Mouse (Mus musculus) cerebellum, adult 11-12 months (tissue): ENCODE results near the gene Rab21.
"Not testable (repeated sequence)": the region's sequence is repeated elsewhere in the genome, so short reads cannot be mapped to it uniquely, and the experiment has no call there.

Source experiments
- DNase-seq: peaks from one replicate; pipeline ENCODE4 v3.0.0; 2022

The Rab21 gene

DNA sequence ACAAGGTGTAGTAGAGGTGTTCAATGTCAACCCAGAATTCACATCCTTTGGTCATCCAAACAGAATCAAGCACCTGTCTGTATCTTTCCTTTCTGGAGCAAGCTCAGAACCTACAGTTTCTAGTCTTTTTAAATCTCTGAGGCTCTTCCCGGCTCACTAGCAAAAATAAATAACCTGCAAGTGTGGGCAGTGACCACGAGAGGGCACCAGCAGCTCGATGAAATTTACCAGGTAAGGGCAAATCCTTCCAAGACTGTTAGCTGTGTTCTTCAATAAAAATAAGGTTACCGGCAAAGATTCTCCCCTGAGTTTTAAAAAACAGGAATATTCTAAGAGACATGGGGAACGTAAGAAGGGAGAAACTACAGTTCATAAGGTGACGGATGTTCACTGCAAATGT, 7.9 kb upstream of the Rab21 start:
- DNase-seq = peak; percentile 47

DNA sequence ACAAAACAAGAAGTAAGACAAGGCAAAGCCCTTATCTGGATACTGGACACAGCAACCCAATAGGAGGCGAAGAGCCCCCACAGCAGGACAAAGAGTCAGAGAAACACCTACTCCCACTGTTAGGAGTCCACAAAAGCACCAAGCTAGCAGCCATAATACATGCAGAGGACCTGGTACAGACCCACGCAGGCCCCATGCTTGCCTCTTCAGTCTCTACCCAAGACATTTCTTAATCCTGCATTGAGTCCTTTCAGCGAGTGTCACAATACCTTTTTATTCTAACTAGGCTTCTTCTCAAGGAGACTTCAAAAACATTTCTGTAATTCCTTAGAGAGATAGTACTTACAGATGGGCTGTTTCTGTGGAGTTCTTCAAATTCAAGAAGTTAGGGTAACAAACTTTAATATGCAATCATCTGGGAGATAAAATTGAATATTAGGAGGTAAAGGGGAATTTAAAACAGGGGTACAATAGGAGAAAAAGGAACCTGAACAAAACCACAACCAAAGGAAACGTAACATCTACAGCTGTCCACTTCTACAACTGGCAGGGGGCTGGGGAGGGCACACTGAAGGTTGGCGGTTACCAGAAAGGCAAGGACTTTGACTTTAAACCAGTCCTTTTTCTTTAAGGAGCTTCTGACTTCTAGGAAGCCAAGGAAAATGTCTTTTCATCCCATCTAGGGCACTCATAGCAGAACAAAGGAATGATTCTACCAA, 6.1 kb upstream of the Rab21 start:
- no peak for DNase-seq

DNA sequence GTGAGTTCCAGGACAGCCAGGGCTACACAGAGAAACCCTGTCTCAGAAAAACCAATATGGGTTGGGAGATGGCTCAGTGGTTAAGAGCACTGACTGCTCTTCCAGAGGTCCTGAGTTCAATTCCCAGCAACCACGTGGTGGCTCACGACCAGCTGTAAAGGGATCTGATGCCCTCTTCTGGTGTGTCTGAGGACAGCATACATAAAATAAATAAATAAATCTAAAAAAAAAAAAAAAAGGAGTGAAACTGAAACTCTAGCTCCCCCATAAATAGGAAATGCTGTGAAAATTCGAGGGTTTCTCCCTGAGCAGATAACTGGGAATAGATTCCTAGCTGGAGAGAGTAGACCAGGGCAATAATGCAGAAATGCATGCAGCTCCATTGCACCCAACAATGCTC, 3.0 kb upstream of the Rab21 start:
- not testable (repeated sequence) for DNase-seq

DNA sequence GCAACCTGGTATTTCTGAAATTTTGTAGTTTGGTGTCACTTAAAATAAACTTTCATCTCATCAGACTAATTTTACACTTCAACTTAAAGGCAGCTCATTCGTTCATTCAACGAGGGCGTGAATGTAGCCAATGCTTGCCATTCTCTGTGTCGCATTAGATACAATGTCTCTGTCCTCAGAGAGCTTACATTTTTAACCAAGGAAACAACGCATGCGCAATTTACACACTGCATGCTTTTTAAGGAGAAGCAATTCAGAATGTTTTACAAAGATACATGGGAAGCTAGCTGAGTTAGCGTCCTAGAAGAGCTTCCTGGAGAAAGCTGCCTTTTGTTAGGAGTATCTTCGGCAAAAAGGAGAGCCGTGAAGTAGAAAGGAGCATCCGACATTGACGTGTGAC, 919 bp upstream of the Rab21 start:
- DNase-seq = no peak

DNA sequence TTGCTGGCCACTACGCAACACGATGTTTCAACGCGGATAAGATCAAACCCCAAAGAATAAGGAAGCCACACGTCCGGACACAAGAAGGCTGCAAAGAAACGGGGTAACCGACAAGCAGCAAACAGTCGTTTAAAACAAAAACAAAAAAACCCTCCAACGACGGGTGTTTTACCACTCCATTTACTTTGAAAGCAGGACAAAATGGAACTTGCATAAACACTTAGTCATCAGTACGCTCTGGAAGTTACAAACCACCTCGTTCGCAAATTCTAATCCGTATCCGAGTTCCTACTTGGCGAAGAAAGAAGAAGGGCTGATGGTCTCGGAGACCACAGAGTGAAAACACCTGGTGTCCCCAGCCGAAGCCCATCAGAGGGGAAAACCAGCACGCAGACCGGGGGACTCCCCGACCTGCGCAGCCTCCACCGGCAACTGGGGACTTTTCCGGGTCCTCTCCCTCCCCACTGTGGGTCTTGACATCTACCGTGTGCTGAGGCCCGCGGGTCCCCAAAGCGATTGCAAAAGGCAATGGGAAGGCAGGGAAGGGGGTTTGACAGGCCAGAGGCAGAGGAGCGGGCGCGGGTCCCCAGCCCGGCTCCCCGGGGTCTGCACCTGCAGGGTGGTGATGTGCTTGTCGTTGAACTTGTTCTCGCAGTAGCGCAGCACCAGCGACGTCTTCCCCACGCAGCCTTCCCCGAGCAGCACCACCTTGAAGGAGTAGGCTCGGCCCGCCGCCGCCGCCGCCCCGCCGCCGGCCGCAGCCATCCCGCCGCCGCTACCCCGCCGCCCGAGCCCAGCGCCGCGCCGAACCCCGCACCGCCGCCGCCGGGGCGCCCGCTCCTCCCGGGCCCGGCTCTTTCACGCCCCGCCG, 577 bp downstream of the Rab21 start:
- peak; percentile 62 for DNase-seq

DNA sequence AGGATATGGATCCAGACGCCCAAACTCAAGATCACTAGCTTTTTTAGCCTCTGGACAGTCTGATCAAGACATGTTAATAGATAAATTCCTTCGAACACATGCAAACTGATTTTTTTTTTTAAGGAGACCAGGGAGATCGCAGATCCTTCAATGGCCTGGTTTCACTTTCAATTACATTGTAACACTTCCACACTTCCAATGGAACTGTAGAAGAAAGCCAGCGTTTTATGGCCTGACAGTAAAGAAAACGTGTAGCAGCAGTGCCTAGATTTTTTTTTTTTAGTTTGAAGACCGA, 1.2 kb downstream of the Rab21 start:
- DNase-seq = no peak

DNA sequence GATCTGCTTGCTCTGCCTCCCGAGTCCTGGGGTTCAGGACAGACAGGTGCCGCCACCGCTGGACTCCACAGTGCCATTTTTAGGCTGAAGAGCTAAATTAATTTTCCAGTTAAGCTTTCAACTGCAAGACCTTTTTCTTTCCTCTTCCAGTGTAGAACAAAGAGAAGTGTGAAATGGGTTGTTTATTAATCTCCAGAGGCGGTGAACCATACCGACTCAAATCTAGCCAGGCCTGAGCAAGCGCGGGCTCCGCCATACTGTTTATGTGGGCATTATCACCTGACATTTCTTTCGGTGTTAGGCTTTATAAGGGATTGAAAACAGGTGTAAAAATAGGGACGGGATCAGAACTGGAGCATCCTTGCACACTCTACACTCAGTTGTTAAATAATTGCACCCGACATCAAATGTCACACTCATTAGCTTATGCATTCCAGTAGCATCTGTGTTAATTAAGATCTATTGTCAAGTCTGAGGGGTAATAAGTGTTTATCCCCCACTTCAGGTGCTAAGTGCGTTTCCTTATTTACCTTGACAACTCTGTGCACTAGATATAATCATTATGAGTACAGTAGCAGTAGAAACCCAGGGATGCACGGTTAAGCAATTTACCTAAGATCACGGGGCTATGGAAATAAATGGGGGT, 1.6 kb downstream of the Rab21 start:
- no peak for DNase-seq

DNA sequence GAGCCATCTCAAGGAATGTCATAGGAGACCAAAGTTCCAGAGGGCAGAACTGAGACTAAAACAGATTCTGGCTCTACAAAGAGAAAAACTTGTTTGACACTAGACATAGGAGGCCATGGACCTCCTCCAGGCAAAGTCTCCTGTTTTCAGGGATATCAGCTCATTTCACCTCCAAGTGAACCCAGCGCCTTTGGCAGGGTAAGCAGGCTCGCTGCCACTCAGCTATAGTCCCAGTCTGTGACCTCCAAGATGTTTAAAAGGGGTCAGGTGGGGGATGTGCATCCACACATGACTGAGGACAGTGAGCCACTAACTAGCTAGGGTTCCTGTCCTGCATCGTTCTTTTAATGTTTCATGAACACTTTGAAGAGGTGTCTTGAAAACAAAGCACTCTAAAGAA, 2.7 kb downstream of the Rab21 start:
- no peak for DNase-seq

DNA sequence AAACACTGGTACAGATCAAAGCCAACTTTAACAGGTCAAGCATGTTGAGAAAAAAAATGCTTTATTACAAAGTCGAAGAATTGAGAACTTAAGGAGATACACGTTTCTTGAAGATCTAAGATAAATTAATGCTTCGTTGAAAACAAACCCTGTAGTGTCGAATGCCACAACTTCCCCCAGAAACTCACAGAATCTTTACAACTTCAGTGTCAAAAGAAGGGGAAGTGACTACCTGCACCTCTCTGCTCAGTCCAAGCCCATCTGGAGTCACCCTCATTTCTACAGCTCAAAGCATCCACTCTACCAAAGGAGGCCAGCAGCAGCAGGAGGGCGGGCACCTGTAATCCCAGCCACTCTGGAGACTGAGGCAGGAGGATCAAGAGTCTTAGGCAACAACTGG, 3.2 kb downstream of the Rab21 start:
- DNase-seq = no peak

DNA sequence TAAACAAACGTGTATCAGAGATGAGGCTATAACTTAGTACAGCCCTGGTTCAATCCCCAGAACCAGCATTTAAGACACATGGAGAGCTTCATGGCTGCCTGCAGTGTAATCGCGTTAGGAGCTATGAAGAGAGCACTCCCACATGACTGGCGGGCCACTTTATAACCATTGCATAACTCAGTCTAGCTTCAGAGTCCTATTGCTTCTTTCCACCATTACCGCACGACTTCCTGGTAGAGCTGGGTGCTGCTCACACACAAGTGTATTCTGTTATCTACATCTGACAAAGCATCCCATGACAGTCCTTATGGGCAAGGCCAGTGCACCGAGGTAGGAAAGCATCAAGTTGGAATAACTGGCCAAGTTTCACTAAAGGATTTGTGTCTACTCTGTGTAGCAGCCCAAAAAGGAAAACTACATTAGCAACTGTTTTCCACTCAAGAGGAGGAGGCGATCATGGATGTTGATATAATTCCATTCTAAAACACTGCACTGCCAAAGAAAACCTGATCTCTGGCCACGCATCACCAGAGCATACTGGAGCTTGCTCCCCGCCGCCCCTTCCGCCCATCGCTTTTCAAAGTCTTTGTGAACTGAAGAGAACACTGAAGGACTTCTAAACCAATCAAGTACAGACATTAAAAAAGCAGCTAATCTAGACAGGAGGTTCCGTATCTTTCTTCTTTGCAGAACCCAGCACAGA, 4.0 kb downstream of the Rab21 start:
- no peak for DNase-seq

DNA sequence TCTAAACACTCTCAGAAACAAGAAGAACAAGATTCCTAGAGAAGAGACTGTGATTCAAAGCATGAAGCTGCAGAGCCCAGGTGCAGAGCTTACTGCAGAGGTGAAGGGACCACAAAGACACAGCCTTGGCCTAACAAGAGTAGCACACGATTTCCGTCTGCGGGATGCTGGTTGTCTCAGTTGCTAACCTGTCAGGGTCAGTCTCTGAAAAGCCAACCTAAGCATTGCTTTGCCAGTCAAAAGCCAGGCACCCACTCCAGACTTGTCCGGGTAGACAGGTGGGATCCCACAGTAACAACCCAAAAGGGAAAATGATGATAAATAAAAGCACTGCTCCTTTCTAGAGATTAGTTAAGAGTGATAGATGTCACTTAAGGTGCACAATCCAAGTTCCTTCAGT, 6.2 kb downstream of the Rab21 start:
- no peak for DNase-seq

DNA sequence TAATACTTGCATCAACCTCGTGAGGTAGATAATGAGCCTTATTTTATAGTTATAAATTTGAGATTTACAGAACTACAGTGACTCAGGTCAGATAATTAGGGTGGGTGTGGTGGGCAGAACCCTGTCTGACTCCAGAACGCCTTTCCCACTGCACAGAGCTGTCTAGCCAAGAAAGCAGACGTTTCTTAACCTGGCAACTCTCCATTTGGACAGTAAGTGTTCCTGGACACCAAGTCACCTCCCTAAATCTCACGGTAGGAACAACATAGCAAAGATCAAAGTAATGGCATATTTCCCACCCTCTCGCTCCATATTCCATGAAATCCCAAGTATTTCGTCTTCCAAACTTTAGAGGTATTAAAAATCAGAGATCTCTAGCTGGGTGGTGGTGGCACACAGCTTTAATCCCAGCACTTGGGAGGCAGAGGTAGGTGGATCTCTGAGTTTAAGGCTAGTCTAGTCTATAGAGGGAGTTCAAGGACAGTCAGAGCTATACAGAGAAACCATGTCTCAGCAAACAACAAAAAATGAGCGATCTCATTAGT, 8.0 kb downstream of the Rab21 start:
- DNase-seq = no peak

DNA sequence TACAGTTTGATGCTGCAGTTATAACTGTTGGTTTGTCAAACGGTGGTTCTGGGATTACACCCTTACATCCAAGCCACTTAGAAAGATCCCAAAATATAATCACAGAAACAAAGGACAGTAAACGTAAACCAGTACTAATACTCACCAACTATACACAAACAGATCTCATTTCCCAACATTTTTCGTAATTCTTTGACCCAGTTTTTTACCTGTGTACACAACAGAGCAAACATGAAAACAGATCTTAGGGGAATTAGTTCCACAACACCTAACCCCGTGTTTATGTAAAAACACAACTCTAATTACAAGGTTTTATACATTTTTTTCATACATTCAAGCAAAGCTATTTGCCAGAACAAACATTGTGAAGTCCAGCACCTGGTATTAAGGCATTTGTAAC, 16.7 kb downstream of the Rab21 start:
- no peak for DNase-seq

DNA sequence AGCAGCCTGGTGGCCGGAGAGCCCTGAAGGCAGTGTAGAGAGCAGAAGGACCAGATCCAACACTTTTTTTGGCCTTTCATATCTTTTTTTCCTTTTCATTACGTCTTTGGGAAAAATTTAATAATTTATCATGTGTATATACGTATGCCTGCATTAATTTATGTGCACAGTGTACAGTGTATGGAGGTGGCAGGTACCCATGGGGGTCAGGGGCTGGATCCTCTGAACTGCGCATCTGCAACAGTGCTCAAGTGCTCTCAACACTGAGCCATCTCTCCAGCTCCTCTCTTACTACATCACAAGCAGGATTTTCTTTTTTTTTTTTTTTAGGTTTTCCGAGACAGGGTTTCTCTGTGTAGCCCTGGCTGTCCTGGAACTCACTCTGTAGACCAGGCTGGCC, 17.8 kb downstream of the Rab21 start:
- no peak for DNase-seq

DNA sequence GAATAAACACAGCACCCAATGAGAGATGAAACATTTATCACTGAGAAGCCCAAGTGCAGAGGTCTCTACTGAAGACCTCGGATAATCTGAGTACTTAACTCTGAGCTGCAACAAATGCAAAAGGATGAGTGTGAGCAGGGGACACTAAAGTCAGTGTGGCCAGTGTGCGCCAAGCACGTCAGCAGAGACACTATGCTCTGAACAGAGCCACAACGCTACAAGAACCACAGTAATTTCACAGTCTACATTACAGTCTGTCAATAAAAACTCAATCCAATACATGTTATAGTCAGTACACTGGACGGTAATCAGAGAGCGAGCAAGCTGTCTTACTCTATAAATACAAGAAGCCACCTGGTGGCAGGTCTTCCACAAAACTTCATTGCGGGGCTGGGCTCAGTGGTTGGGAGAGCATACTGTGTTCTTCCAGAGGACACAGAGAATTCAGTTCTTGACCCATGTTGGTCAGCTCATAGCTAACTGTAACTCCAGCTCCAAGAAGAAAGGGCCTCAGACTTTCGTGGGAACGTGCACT, 18.9 kb downstream of the Rab21 start:
- no peak for DNase-seq

DNA sequence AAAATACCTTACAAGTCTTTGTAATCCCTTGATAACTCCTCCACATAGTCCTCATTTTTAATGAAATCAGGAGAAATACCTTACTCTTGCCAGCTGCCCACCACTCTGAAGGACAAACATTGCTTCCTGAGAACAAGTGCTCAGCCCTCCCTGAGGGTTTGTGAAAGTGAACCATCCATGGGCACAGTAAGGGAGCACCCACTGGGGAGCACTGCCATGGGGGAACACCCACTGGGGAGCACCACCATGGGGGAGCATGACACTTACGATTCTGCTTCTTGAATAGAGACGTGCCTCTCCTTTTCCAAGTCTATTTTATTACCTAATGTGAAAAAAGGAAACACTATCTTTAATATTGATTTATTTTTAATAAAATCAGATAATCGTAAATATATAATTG, 20.2 kb downstream of the Rab21 start:
- no peak for DNase-seq

DNA sequence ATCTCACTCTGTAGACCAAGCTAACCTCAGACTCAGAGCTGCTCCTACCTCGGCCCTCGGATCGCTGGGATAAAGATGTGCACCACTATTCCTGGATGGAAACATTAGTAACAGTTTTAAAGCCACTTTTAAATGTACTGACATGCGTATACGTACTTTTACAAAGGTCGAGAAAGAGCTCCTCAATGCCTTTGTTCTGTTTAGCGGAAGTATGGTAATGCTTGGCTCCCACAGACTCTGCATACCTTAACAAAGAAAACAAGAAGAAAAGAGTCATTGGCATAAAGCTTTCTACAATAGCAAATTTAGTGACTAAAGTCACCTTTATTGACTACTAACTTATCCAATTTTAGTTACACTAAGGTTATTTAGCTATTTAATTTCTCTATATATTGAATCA, 20.7 kb downstream of the Rab21 start:
- no peak for DNase-seq

DNA sequence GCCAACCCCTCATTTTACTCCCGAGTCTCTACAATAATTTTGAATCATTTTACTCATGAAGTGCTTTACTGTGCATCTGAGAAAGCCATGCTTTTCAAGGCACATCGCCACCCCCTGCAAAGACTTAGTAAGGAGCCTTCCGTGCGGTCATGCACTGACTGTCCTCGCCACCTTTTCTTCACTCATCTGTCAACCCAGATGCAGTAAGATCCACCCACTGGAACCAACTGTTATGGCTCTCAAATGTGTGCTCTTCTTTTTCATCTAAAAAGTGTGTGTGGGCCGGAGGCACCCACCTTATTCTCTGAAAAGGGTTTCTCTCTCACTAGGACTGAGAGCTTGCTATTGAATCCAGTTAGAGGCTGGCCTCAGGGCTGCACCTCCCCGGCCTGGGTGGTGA, 21.4 kb downstream of the Rab21 start:
- DNase-seq = no peak

DNA sequence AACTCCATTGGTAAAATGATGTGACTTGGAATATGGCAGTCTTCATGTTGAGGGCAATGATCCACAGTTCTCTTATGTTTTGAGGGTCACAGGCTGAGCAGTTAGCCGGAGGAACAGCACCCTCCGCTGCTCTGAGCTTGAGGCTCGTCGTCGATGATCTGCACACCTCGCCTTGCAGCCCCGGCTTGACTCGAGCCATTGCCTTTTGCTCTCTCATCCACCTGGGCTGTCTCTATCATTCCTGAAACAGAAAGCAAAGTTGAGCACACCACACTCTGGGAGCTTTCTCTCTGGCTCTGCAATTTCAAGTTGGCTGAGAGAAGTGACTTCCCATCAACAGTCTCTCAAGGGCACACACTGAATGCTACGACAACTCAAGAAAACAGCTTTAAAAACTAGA, 24.7 kb downstream of the Rab21 start:
- no peak for DNase-seq

DNA sequence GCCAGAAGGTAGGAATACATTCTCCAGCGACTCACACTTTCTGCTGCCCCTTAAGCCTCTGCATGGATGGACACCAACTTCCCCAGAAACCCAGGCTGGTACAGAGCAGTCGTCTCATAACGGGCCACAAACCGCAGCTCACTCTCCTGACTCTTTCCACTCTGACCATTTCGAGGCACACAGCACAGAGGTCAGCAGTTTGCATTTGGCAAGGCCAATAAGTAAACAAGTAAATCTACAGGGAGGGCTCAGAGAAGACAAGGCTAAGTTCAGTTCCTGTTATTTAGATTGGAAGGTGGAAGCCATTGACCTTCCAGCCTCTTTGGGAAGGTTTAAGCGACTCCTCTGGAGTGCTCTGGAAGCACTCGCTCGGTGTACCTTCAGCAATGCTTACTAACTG, 26.5 kb downstream of the Rab21 start:
- no peak for DNase-seq

DNA sequence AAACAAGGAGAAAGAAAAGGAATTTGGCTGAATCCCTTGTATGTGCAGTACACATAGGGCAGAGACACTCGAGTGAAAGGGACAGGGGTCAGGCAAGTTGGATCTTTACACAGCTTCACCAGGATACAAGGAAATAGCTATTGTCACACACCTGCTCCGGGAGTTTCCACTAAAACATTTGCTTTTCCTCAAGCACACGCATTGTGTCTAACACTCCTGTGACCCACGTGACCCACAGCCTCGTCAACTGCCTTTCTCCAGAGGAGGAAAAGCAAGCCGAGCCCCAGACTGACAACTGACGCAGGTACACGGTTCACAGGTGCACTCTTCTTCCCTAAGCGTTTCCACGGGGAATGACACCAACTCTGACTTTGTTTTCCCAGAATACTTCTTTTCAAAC, 31.2 kb downstream of the Rab21 start:
- DNase-seq = no peak

DNA sequence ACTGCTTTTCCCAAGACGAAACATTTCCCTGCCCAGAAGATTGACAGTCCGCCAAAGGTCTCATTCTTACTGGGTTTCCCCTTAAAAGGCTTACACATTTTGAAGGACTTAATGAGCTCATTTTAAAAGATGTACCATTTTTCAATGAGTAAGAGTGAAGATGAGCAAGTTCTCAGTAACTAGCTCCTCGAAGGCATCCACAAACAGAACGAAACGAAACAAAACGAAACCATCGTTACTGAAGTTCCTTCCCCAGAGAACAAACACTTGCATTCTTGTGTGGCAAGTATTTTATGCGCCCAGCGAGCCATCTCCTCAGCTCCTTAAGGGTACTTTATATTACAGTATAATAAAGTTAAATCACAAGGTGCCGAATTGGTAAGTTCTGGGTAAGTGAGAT, 34.0 kb downstream of the Rab21 start:
- no peak for DNase-seq

DNA sequence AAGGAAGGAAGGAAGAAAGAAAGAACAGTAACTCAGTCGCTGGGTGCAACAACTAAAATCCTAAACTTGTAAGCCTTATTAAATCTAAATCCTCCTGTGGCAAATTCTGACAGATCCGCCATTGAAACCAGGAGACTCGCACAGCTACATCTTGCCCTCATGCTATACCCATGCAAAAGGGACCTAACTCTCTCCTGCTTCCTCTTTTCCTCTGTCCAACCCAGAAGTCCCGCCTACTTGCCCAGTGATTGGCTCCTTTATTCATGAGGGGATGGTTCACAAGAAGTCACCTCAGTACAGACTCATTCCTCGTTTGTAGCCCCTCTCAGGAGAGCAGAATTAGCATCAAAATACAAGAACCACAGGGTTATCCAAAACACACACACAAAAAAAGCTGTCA, 43.7 kb downstream of the Rab21 start:
- DNase-seq = no peak
